Mouse (Mus musculus): ENCODE results near the gene Csf2ra.
"Not testable (repeated sequence)": the region's sequence is repeated elsewhere in the genome, so short reads cannot be mapped to it uniquely, and the experiment has no call there.

Gene Csf2ra

GRCm38 (mm10) chr19:61224678-61225525, 3.3 kb downstream of the Csf2ra start:
- DNase-seq, result no peak

- no peak for DNase-seq
These were observed 4.4 kb downstream of the Csf2ra start for GRCm38 (mm10) chr19:61223706-61224328.

GRCm38 (mm10) chr19:61207506-61207905, 20.7 kb downstream of the Csf2ra start:
- not testable (repeated sequence) for DNase-seq

DNA sequence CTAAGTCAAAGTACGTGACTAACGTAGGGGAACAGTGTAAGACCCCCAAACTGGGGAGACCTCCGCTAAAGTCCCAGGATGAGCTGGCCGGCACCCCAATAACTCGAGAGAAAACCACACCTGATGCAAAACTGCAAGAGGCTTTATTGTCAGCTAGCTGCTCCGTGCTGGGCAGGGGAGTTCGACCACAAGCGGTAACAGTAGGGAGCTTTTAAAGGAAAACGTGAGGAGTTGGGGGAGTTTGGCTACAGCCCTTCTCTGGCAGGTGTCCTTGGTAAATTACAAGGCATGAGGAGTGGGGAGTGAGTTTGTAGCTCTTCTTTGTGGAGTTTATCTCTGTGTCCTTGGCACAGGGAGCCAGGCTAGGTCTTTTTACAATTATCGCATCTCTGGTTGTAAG, 28.4 kb downstream of the Csf2ra start:
- peak; percentile 14 to 31 for DNase-seq

DNA sequence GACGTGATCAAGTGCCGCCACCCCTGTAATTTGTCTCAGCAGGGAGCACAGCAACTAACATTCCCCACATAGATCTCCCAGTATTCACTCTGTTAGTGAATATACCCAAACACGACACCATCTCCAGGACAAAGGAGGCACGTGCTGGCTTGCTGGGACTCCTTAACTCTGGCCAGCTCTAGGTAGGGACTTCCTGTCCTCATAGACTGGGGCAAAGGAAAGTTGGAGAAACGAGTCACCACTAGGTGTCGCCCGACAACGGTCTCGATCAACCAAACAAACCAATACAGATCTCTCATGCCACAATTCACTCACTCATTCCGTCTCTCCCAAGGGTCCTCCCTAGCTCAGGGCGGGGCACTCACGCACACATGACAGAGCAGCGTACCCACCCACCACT, 28.9 kb downstream of the Csf2ra start:
- DNase-seq, result peak; percentile 82 to 92

DNA sequence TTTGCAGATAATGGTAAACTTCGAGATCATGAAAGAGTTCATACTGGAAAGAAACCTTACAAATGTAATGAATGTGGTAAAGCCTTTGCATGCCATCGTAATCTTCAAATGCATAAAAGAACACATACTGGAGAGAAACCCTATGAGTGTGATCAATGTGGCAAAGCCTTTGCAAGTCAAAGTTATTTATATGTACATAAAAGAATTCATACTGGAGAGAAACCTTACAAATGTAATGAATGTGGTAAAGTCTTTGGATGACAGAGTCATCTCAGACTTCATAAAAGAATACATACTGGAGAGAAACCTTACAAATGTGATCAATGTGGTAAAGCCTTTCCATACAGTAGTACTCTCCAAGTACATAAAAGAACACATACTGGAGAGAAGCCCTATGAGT, 44.6 kb downstream of the Csf2ra start, which contains the start of gene Gm6020:
Gene Gm6020, plus strand, starts transcription at position 301 of the 400 bp plus-strand sequence.
- not testable (repeated sequence) for DNase-seq

GRCm38 (mm10) chr19:61175756-61176324, 52.4 kb downstream of the Csf2ra start, which contains the start of gene Gm7102:
TSS of gene Gm7102 (minus strand) at chr19:61176309.
- no peak for DNase-seq
